Mouse (Mus musculus) lung, postnatal 0 days (tissue): ENCODE data around the gene Grik2. TPM values are rescaled to one million over a fixed set of nuclear protein-coding genes. Genes with fewer than 3 reads are reported as not detected.
"Not testable (repeated sequence)": the region's sequence is repeated elsewhere in the genome, so short reads cannot be mapped to it uniquely, and the experiment has no call there.

ENCODE experiments used
- ATAC-seq: fragments of 200-750 bp; cut with Nextera tagmentation; 2 replicates; pipeline ENCODE4 v1.8.0; 2017; ENCODE audit warnings: moderate library complexity
- DNase-seq: peaks from one replicate; pipeline ENCODE4 v3.0.0-alpha.2; 2016; ENCODE audit warnings: low spot score
- H3K27ac ChIP-seq: fragments of 300-500 bp; sonication (generic); 2 replicates; pipeline ENCODE4 v1.5.1; 2014; ENCODE audit warnings: antibody characterized with exemption, mild to moderate bottlenecking, low read length, mixed read lengths
- H3K27me3 ChIP-seq: fragments of 300-500 bp; sonication (generic); replicated peaks from 2 replicates; pipeline ENCODE4 v1.6.1; 2014; ENCODE audit warnings: low read length, mixed read lengths; ENCODE audit not compliant: insufficient read depth
- H3K36me3 ChIP-seq: fragments of 300-500 bp; sonication (generic); 2 replicates; pipeline ENCODE4 v1.6.1; 2014; ENCODE audit warnings: low read length, mixed read lengths; ENCODE audit not compliant: insufficient read depth
- H3K4me1 ChIP-seq: fragments of 300-500 bp; sonication (generic); 2 replicates; pipeline ENCODE4 v1.6.1; 2014; ENCODE audit warnings: antibody characterized with exemption, low read depth, low read length, mixed read lengths; ENCODE audit not compliant: insufficient read depth
- H3K4me2 ChIP-seq: fragments of 300-500 bp; sonication (generic); replicated peaks from 2 replicates; pipeline ENCODE4 v1.6.1; 2014; ENCODE audit warnings: low read depth, mild to moderate bottlenecking, low read length, moderate library complexity, mixed read lengths
- H3K4me3 ChIP-seq: fragments of 300-500 bp; sonication (generic); 2 replicates; pipeline ENCODE4 v1.5.1; 2014; ENCODE audit warnings: low read depth, low read length
- H3K9ac ChIP-seq: fragments of 300-500 bp; sonication (generic); replicated peaks from 2 replicates; pipeline ENCODE4 v1.6.1; 2014; ENCODE audit warnings: low read depth, mild to moderate bottlenecking
- H3K9me3 ChIP-seq: fragments of 300-500 bp; sonication (generic); 2 replicates; pipeline ENCODE4 v1.6.1; 2016; ENCODE audit warnings: low read length, mixed read lengths
- CTCF ChIP-seq: IDR thresholded peaks from 2 replicates; pipeline ENCODE4 v1.5.1; 2016; ENCODE audit warnings: antibody characterized with exemption, mild to moderate bottlenecking
- EP300 ChIP-seq: IDR thresholded peaks from 2 replicates; pipeline ENCODE4 v1.6.1; 2016; ENCODE audit warnings: antibody characterized with exemption, mild to moderate bottlenecking, control low read depth
- WGBS: fragments of 180-500 bp; shearing (Covaris S2); extraction: QIAGEN DNeasy Blood & Tissue Kit; methylation state at CpG from one replicate; pipeline ENCODE4 v1.1.7; 2014; 5-methylcytosine and 5-hydroxymethylcytosine counted together
- polyA plus RNA-seq: library from polyadenylated mRNA; unstranded; fragments of >200 nt; fragmentation: Nextera tagmentation; extraction: Ambion mirVana; gene quantifications from 2 replicates; pipeline ENCODE4 v1.2.1, GENCODE M21; 2015

The Grik2 gene
- polyA plus RNA-seq, 1 experiment from 2014 or later: 0.12 TPM

- Histone ChIP-seq H3K27me3 (no peaks in the 10 kb centered on the region), H3K9me3 (no peaks in the 10 kb centered on the region), H3K4me1 (no peaks in the 10 kb centered on the region), H3K27ac (no peak overlapping the region), H3K4me3 (no peak overlapping the region), H3K9ac (no peak overlapping the region), H3K36me3 (no peaks in the 10 kb centered on the region), H3K4me2 (no peak overlapping the region)
- WGBS: 32% methylated on average over 3 of the region's 3 CpGs
- DNase-seq (no peak), ATAC-seq (no peak)
- TF ChIP-seq CTCF (no peak), EP300 (no peak)
Measured at GRCm38 (mm10) chr10:49219631-49220030, 568.9 kb downstream of the Grik2 start.

- Histone ChIP-seq H3K9me3 (no peaks in the 10 kb centered on the region), H3K9ac (no peak overlapping the region), H3K36me3 (no peaks in the 10 kb centered on the region), H3K4me1 (no peaks in the 10 kb centered on the region), H3K27me3 (no peaks in the 10 kb centered on the region), H3K4me3 (no peak overlapping the region), H3K4me2 (no peak overlapping the region), H3K27ac (no peak overlapping the region)
- TF ChIP-seq EP300: no peak
- TF ChIP-seq CTCF: no peak
- ATAC-seq: no peak
- DNase-seq: no peak
Measured at GRCm38 (mm10) chr10:49191773-49192371, 596.7 kb downstream of the Grik2 start.

GRCm38 (mm10) chr10:49191291-49191690 lies 597.3 kb downstream of the Grik2 start:
- TF ChIP-seq CTCF (no peak), EP300 (no peak)
- Histone ChIP-seq H3K9me3 (no peaks in the 10 kb centered on the region), H3K27ac (no peak overlapping the region), H3K4me1 (no peaks in the 10 kb centered on the region), H3K4me2 (no peak overlapping the region), H3K27me3 (no peaks in the 10 kb centered on the region), H3K36me3 (no peaks in the 10 kb centered on the region), H3K9ac (no peak overlapping the region), H3K4me3 (no peak overlapping the region)
- ATAC-seq (no peak), DNase-seq (no peak)
- WGBS: 77% methylated on average over 1 of the region's 1 CpGs

- no peak overlapping the region for H3K4me2 ChIP-seq
- no peak for DNase-seq
- H3K4me1 ChIP-seq: no peaks in the 10 kb centered on the region
- no peak for ATAC-seq
- TF ChIP-seq CTCF (no peak), EP300 (no peak)
- WGBS: 80% methylated on average over 4 of the region's 4 CpGs
- H3K27me3 ChIP-seq: no peaks in the 10 kb centered on the region
- H3K36me3 ChIP-seq: no peaks in the 10 kb centered on the region
- no peak overlapping the region for H3K4me3 ChIP-seq
- H3K9ac ChIP-seq: no peak overlapping the region
- no peak overlapping the region for H3K27ac ChIP-seq
- no peaks in the 10 kb centered on the region for H3K9me3 ChIP-seq
Measured at GRCm38 (mm10) chr10:49154134-49154533, 634.4 kb downstream of the Grik2 start.

GRCm38 (mm10) chr10:49151496-49151895 lies 637.1 kb downstream of the Grik2 start:
- not testable (repeated sequence) for H3K27ac ChIP-seq, ATAC-seq, H3K9me3 ChIP-seq, H3K36me3 ChIP-seq, H3K27me3 ChIP-seq, H3K9ac ChIP-seq, DNase-seq, H3K4me3 ChIP-seq, H3K4me1 ChIP-seq, H3K4me2 ChIP-seq
- WGBS: 80% methylated on average over 4 of the region's 4 CpGs

GRCm38 (mm10) chr10:49149714-49150113 lies 638.9 kb downstream of the Grik2 start:
- no peak overlapping the region for H3K9ac ChIP-seq

GRCm38 (mm10) chr10:49142658-49143057 lies 645.9 kb downstream of the Grik2 start:
- no peak for TF ChIP-seq CTCF
- TF ChIP-seq EP300: no peak
- Histone ChIP-seq H3K27me3 (no peaks in the 10 kb centered on the region), H3K9ac (no peak overlapping the region), H3K27ac (no peak overlapping the region), H3K4me2 (no peak overlapping the region), H3K4me1 (no peaks in the 10 kb centered on the region), H3K4me3 (no peak overlapping the region), H3K36me3 (no peaks in the 10 kb centered on the region), H3K9me3 (no peaks in the 10 kb centered on the region)
- DNase-seq: no peak
- WGBS: 90% methylated on average over 3 of the region's 3 CpGs
- ATAC-seq: no peak

More at GRCm38 (mm10) chr10:49149714-49150113, 638.9 kb downstream of the Grik2 start:
- H3K9me3 ChIP-seq: no peaks in the 10 kb centered on the region
- no peaks in the 10 kb centered on the region for H3K36me3 ChIP-seq
- no peak for DNase-seq
- no peak overlapping the region for H3K27ac ChIP-seq
- H3K4me3 ChIP-seq: no peak overlapping the region
- no peak overlapping the region for H3K4me2 ChIP-seq
- H3K4me1 ChIP-seq: no peaks in the 10 kb centered on the region
- 83% methylated on average over 4 of the region's 4 CpGs for WGBS
- H3K27me3 ChIP-seq: no peaks in the 10 kb centered on the region
- TF ChIP-seq CTCF (no peak), EP300 (no peak)
- ATAC-seq: no peak
